Mouse (Mus musculus) left cerebral cortex, adult 9 months (tissue): ENCODE data around the gene Cdca7.
A peak's percentile ranks its signal among the peaks of the same experiment; 100 is the strongest.

Source experiments
- DNase-seq, 2 experiments: peaks; one replicate each; pipeline ENCODE4 v3.0.0; 2022; ENCODE audit warnings: low spot score in 2 of 2

Cdca7 gene

GRCm38 (mm10) chr2:72491650-72492049 is 15.7 kb downstream of the Cdca7 start:
- no peak for DNase-seq

GRCm38 (mm10) chr2:72493039-72493438 is 17.1 kb downstream of the Cdca7 start:
- DNase-seq = no peak

DNA sequence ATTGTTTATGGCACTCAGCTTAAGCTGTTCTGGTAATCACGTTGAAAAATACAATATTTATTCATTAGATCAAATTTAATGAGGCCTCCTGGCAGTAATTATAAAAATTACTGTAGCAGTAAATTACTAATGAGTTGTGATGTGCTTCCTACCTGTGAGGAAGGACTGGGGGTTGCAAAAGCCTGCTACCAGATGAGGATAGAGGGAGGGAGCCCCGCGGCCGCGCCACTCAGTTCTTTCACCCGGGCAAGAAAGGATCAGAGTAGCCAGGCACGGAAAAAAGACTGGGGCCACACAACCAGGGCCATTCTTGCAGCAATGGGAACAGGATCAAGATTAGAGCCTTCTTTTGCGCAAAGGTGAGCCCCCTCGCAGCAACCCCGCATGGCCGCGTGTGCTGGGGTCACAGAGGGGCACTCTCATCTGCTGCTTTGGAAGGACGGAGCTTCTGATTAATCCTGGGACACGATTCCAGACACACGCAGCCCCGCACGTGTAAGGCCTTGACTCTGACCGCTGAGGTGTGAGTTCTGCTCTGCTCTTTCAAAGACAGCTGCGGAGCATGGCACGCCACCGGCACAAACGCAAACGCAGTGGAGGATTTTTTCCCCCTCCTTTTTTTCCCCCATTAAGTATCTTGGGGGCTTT is 23.2 kb downstream of the Cdca7 start:
- DNase-seq = no peak

- no peak for DNase-seq
These were observed 23.9 kb downstream of the Cdca7 start for GRCm38 (mm10) chr2:72499782-72500411.

GRCm38 (mm10) chr2:72502041-72502813 is 26.3 kb downstream of the Cdca7 start:
- DNase-seq = no peak

DNA sequence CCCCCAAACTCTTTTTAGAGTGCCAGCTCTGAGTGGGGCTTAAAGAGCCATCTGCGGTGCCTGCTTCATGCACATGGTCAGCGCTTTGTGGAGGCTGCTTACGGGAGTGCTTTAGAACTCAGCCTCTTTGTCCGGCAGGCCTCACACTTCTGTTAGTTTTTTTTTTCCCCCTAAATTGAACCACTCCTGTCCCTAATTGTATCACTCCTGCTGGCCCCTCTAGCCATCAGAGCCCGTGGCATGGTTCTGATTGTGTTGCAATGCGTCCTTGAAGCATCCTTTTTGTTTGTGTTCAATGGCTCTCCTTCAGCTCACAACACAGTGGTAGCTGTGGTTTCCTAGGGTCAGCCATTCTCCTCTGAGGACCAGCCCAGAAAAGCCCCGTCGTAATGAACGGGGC is 27.7 kb downstream of the Cdca7 start:
- DNase-seq = no peak

- no peak for DNase-seq
These were observed 32.1 kb downstream of the Cdca7 start for GRCm38 (mm10) chr2:72507855-72508635.

- no peak for DNase-seq
These were observed 32.9 kb downstream of the Cdca7 start for GRCm38 (mm10) chr2:72508891-72509290.

- DNase-seq = no peak
These were observed 39.6 kb downstream of the Cdca7 start for GRCm38 (mm10) chr2:72515526-72515925.

- DNase-seq = peak; percentile 49 to 88
These were observed 40.2 kb downstream of the Cdca7 start for GRCm38 (mm10) chr2:72515971-72516719.

GRCm38 (mm10) chr2:72516720-72517089 is 40.7 kb downstream of the Cdca7 start:
- DNase-seq = no peak

GRCm38 (mm10) chr2:72524022-72524421 is 48.1 kb downstream of the Cdca7 start:
- no peak for DNase-seq

DNA sequence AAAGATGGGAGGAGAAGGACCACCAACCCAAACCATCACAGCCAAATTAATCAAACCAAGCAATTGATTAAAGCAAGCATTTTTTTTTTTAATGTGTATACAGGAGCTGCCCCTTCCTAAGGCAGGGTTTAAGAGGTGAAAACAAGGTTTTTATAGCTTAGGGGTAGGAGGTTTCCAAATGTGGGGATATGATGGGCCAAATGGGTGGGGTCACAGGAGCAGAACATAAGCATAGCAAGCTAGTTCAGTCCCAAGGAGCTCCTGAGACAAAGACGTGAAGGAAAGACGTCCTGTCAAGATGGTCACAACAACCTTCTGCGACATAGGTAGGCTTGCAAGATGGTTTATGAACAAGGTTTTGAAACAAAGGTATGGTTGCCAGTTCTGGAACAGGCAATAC is 49.6 kb downstream of the Cdca7 start:
- no peak for DNase-seq

DNA sequence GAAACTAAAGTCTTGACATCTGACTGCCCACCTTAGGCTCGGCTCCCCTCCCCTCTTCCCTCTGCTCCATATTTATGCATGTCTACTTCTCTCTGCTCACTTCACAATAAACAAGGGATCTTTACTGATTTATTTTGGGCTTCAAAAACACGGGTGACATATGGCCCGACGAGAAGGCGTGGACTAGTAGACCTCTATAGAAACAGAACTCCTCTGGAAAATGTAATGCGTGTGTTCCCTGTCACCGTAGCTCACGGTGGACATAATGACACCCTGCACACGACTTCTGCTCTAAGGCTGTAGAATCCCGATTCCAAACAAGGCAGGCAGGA is 53.0 kb downstream of the Cdca7 start:
- DNase-seq = no peak

- peak in 1 of 2 experiments; percentile 41 for DNase-seq
These were observed 53.7 kb downstream of the Cdca7 start for GRCm38 (mm10) chr2:72529358-72530319.

- DNase-seq = no peak
These were observed 59.9 kb downstream of the Cdca7 start for GRCm38 (mm10) chr2:72535889-72536288.
